Mouse (Mus musculus) megakaryocyte, adult 5-6 weeks (primary cell): Measurements from ENCODE around the gene Mc1r. TPM values are rescaled to one million over a fixed set of nuclear protein-coding genes. Genes with fewer than 3 reads are reported as not detected.

Experiments
- total RNA-seq, 2 experiments: library from RNA; stranded (forward) in 1 of 2; stranded (reverse) in 1 of 2; fragments of 153-499, 151-499 nt in 1 of 2; fragments of 221-1000, 200-1000 nt in 1 of 2; gene quantifications; 2 replicates each; pipeline versions ENCODE4 v1.2.3 to v1.2.4; 2015 to 2017

Gene Mc1r
- total RNA-seq, 2 experiments from 2014 or later: not detected

Other genes with a start within 250 kb of the Mc1r start
- not detected in 2 replicates for gene Sult5a1, start 248.8 kb upstream of the Mc1r start, total RNA-seq (2015)
- gene Sult5a1, start 248.8 kb upstream of the Mc1r start, total RNA-seq (2017): not detected in 2 replicates
- gene Dpep1, start 220.9 kb upstream of the Mc1r start, total RNA-seq (2015): 0.36 and 1.8 TPM in 2 replicates
- gene Dpep1, start 220.9 kb upstream of the Mc1r start, total RNA-seq (2017): 0.24 and 0.33 TPM in 2 replicates
- 21.9 and 24.2 TPM in 2 replicates for gene Chmp1a, start 194.3 kb upstream of the Mc1r start, total RNA-seq (2015)
- 36.1 and 42.8 TPM in 2 replicates for gene Chmp1a, start 194.3 kb upstream of the Mc1r start, total RNA-seq (2017)
- 0.09 and 0.11 TPM in 2 replicates for gene Spata33, start 194.3 kb upstream of the Mc1r start, total RNA-seq (2015)
- not detected in 2 replicates for gene Spata33, start 194.3 kb upstream of the Mc1r start, total RNA-seq (2017)
- 11.1 and 13.8 TPM in 2 replicates for gene Cdk10, start 182.3 kb upstream of the Mc1r start, total RNA-seq (2015)
- 16.3 and 20.2 TPM in 2 replicates for gene Cdk10, start 182.3 kb upstream of the Mc1r start, total RNA-seq (2017)
- gene Spata2l, start 170.9 kb upstream of the Mc1r start, total RNA-seq (2015): 5.4 and 5.5 TPM in 2 replicates
- gene Spata2l, start 170.9 kb upstream of the Mc1r start, total RNA-seq (2017): 2.2 and 4.7 TPM in 2 replicates
- 13.5 and 16.4 TPM in 2 replicates for gene Zfp276, start 152.9 kb upstream of the Mc1r start, total RNA-seq (2015)
- gene Zfp276, start 152.9 kb upstream of the Mc1r start, total RNA-seq (2017): 15.7 and 30.6 TPM in 2 replicates
- gene Vps9d1, start 152.8 kb upstream of the Mc1r start, total RNA-seq (2015): 19.3 and 19.7 TPM in 2 replicates
- 23.8 and 27.7 TPM in 2 replicates for gene Vps9d1, start 152.8 kb upstream of the Mc1r start, total RNA-seq (2017)
- gene Fanca, start 88.5 kb upstream of the Mc1r start, total RNA-seq (2015): 29.5 and 36.3 TPM in 2 replicates
- gene Fanca, start 88.5 kb upstream of the Mc1r start, total RNA-seq (2017): 37.9 and 50.2 TPM in 2 replicates
- 0.07 TPM in 1 of 2 replicates, not detected in the other for gene Spire2, start 74.4 kb upstream of the Mc1r start, total RNA-seq (2015)
- gene Spire2, start 74.4 kb upstream of the Mc1r start, total RNA-seq (2017): not detected in 2 replicates
- 68.3 and 86.8 TPM in 2 replicates for gene Tcf25, start 33.4 kb upstream of the Mc1r start, total RNA-seq (2015)
- gene Tcf25, start 33.4 kb upstream of the Mc1r start, total RNA-seq (2017): 187 and 329 TPM in 2 replicates
- 0.89 and 1.0 TPM in 2 replicates for gene Tubb3, start 4.3 kb downstream of the Mc1r start, total RNA-seq (2015)
- 0.37 and 1.2 TPM in 2 replicates for gene Tubb3, start 4.3 kb downstream of the Mc1r start, total RNA-seq (2017)
- gene Def8, start 16.4 kb downstream of the Mc1r start, total RNA-seq (2015): 15.2 and 19.6 TPM in 2 replicates
- gene Def8, start 16.4 kb downstream of the Mc1r start, total RNA-seq (2017): 24.9 and 27.3 TPM in 2 replicates
- 10.4 and 11.7 TPM in 2 replicates for gene Afg3l1, start 70.8 kb downstream of the Mc1r start, total RNA-seq (2015)
- 12.2 and 13.3 TPM in 2 replicates for gene Afg3l1, start 70.8 kb downstream of the Mc1r start, total RNA-seq (2017)
- gene Dbndd1, start 108.4 kb downstream of the Mc1r start, total RNA-seq (2015): not detected in 2 replicates
- 0.07 TPM in 1 of 2 replicates, not detected in the other for gene Dbndd1, start 108.4 kb downstream of the Mc1r start, total RNA-seq (2017)
- 1.4 and 1.7 TPM in 2 replicates for gene Gas8, start 111.7 kb downstream of the Mc1r start, total RNA-seq (2015)
- gene Gas8, start 111.7 kb downstream of the Mc1r start, total RNA-seq (2017): 7.0 and 10.7 TPM in 2 replicates
- gene Rhou, start 246.8 kb downstream of the Mc1r start, total RNA-seq (2015): 24.1 and 26.5 TPM in 2 replicates
- gene Rhou, start 246.8 kb downstream of the Mc1r start, total RNA-seq (2017): 15.0 and 18.6 TPM in 2 replicates